Mouse (Mus musculus) gastrocnemius, postnatal 14 days (tissue): ENCODE measurements around the gene Cenpl. TPM values are rescaled to one million over a fixed set of nuclear protein-coding genes. Genes with fewer than 3 reads are reported as not detected.

Experiments
- DNase-seq: peaks from one replicate; pipeline ENCODE4 v3.0.0; 2021; ENCODE audit warnings: mixed read lengths
- intact Hi-C: fragments of 180-260 bp; cut with DNase I; formaldehyde crosslinking; loops from one replicate; pipeline ENCODE4 v1.15.1; 2025; ENCODE audit warnings: low total_unique reads
- total RNA-seq, 2 experiments: library from RNA; stranded (reverse); gene quantifications; 2 replicates each; pipeline ENCODE4 v1.2.3; 2021

The Cenpl gene
- total RNA-seq, 2 experiments from 2014 or later = 1.2 to 1.4 TPM

- no peak for DNase-seq
- intact Hi-C loops = no loop called here
Observed at GRCm38 (mm10) chr1:161040426-161040770, 30.1 kb upstream of the Cenpl start.

GRCm38 (mm10) chr1:161040855-161041254 is 29.7 kb upstream of the Cenpl start:
- intact Hi-C loops = no loop called here
- DNase-seq = no peak

GRCm38 (mm10) chr1:161041261-161042020 is 29.1 kb upstream of the Cenpl start:
- intact Hi-C loops = no loop called here
- DNase-seq = no peak

- no peak for DNase-seq
- intact Hi-C loops = no loop called here
Observed at GRCm38 (mm10) chr1:161046972-161047371, 23.5 kb upstream of the Cenpl start.

GRCm38 (mm10) chr1:161057164-161057563 is 13.3 kb upstream of the Cenpl start:
- intact Hi-C loops = no loop called here

GRCm38 (mm10) chr1:161063351-161063750 is 7.2 kb upstream of the Cenpl start:
- intact Hi-C loops = no loop called here
- DNase-seq = no peak

More at GRCm38 (mm10) chr1:161057164-161057563, 13.3 kb upstream of the Cenpl start:
- no peak for DNase-seq

- DNase-seq = no peak
Observed at GRCm38 (mm10) chr1:161071272-161071620, 733 bp downstream of the Cenpl start.

GRCm38 (mm10) chr1:161076238-161076637 is 5.7 kb downstream of the Cenpl start:
- intact Hi-C loops = no loop called here
- DNase-seq = no peak

More at GRCm38 (mm10) chr1:161071272-161071620, 733 bp downstream of the Cenpl start:
- intact Hi-C loops = no loop called here

- intact Hi-C loops = no loop called here
Observed at GRCm38 (mm10) chr1:161077243-161077642, 6.7 kb downstream of the Cenpl start.

GRCm38 (mm10) chr1:161099721-161100405 is 29.4 kb downstream of the Cenpl start:
- intact Hi-C loops = no loop called here
- no peak for DNase-seq

More at GRCm38 (mm10) chr1:161077243-161077642, 6.7 kb downstream of the Cenpl start:
- DNase-seq = no peak

- intact Hi-C loops = no loop called here
- no peak for DNase-seq
Observed at GRCm38 (mm10) chr1:161103842-161104241, 33.3 kb downstream of the Cenpl start.

GRCm38 (mm10) chr1:161109216-161109615 is 38.7 kb downstream of the Cenpl start:
- intact Hi-C loops = no loop called here
- DNase-seq = no peak

GRCm38 (mm10) chr1:161114591-161114990 is 44.1 kb downstream of the Cenpl start:
- intact Hi-C loops = no loop called here

GRCm38 (mm10) chr1:161122661-161123418 is 52.3 kb downstream of the Cenpl start:
- DNase-seq = no peak
- intact Hi-C loops = no loop called here

More at GRCm38 (mm10) chr1:161114591-161114990, 44.1 kb downstream of the Cenpl start:
- DNase-seq = no peak

GRCm38 (mm10) chr1:161126461-161126860 is 55.9 kb downstream of the Cenpl start:
- intact Hi-C loops = no loop called here
- DNase-seq = no peak

GRCm38 (mm10) chr1:161130726-161131664 is 60.5 kb downstream of the Cenpl start, which contains the start of gene Klhl20:
TSS of gene Klhl20 (minus strand) at chr1:161131511.
- intact Hi-C loops = no loop called here

More at GRCm38 (mm10) chr1:161130726-161131664, 60.5 kb downstream of the Cenpl start, which contains the start of gene Klhl20:
- peak; percentile 90 for DNase-seq
